In genomic region chr7:127511808-127512230, GRCm38 (mm10) we compare ENCODE assay signal across 8 mouse cellular contexts. TPM values are rescaled to one million over a fixed set of nuclear protein-coding genes. Genes with fewer than 3 reads are reported as not detected.
DNase-seq lines count a peak whose midpoint lies in the region; ATAC-seq and TF ChIP-seq lines count a peak whose summit lies in the region.

Srcap (plus strand) TSS chr7:127511983.

- peak within 1 kb of the TSS; percentile 83 for H3K4me3 ChIP-seq in embryonic facial prominence, embryonic 14.5 days (ENCODE audit: low read depth, low read length)
- H3K4me3 ChIP-seq in heart, adult 2 months, result peak within 1 kb of the TSS; percentile 93
- H3K4me3 ChIP-seq in limb, embryonic 14.5 days (replicated peaks; ENCODE audit: low read length), result peak within 1 kb of the TSS; percentile 78
- H3K4me3 ChIP-seq in midbrain, postnatal 0 days (ENCODE audit: low read depth, low read length), result peak within 1 kb of the TSS; percentile 75

- H3K4me1 ChIP-seq in embryonic facial prominence, embryonic 14.5 days (ENCODE audit: control insufficient read depth, insufficient read depth, low read length), result peaks cover 3% of the 10 kb centered on the region; the same call in 1 of the 2 replicates
- peaks cover 6% of the 10 kb centered on the region for H3K4me1 ChIP-seq in heart, adult 2 months (ENCODE audit: control insufficient read depth, insufficient read depth, low read length)
- 0 out of 2 replicates have a peak, but pooled peaks cover 5% of the 10 kb centered on the region for H3K4me1 ChIP-seq in limb, embryonic 14.5 days (ENCODE audit: control insufficient read depth, insufficient read depth, low read length)
- H3K4me1 ChIP-seq in midbrain, postnatal 0 days (ENCODE audit: insufficient read depth, low read length), result peaks cover 3% of the 10 kb centered on the region; the same call in 1 of the 2 replicates

- intact Hi-C loops in heart, adult 2 months (cut with DNase I), result loop anchor here (2.0 to 10.0 kb wide), 5 partner anchors 31 to 260 kb away; partner anchors contain the start of genes Ccdc189, Orai3 and Rnf40

- H3K27ac ChIP-seq in embryonic facial prominence, embryonic 14.5 days (replicated peaks; ENCODE audit: low read depth, low read length), result peak within 1 kb of the TSS; percentile 96
- peak within 1 kb of the TSS; percentile 98 for H3K27ac ChIP-seq in heart, adult 2 months
- peak within 1 kb of the TSS; percentile 99 for H3K27ac ChIP-seq in limb, embryonic 14.5 days (replicated peaks; ENCODE audit: low read depth, low read length)
- peak within 1 kb of the TSS; percentile 98 for H3K27ac ChIP-seq in midbrain, postnatal 0 days (ENCODE audit: low read depth, low read length)

- peak; percentile 79; the same call in 1 of the 2 replicates for TF ChIP-seq EP300 in heart, adult 2 months (IDR thresholded peaks at IDR 0.05; ENCODE audit: insufficient read depth, low read depth, low read length)

- no peaks in the 10 kb centered on the region for H3K27me3 ChIP-seq in embryonic facial prominence, embryonic 14.5 days (replicated peaks; ENCODE audit: control insufficient read depth, insufficient read depth, low read length)
- H3K27me3 ChIP-seq in heart, adult 2 months (ENCODE audit: control insufficient read depth, insufficient read depth, low read length), result no peaks in the 10 kb centered on the region
- no peaks in the 10 kb centered on the region for H3K27me3 ChIP-seq in limb, embryonic 14.5 days (ENCODE audit: control insufficient read depth, insufficient read depth, low read length)
- no peaks in the 10 kb centered on the region for H3K27me3 ChIP-seq in midbrain, postnatal 0 days (ENCODE audit: insufficient read depth, low read length)

- peaks cover 29% of the 10 kb centered on the region for H3K36me3 ChIP-seq in embryonic facial prominence, embryonic 14.5 days (ENCODE audit: control insufficient read depth, insufficient read depth, low read length)
- H3K36me3 ChIP-seq in heart, adult 2 months (ENCODE audit: control insufficient read depth, insufficient read depth, low read length), result peaks cover 19% of the 10 kb centered on the region
- peaks cover 25% of the 10 kb centered on the region for H3K36me3 ChIP-seq in limb, embryonic 14.5 days (ENCODE audit: control insufficient read depth, insufficient read depth, low read length)
- peaks cover 15% of the 10 kb centered on the region for H3K36me3 ChIP-seq in midbrain, postnatal 0 days (ENCODE audit: insufficient read depth, low read length)

- peak within 1 kb of the TSS; percentile 58 for H3K4me2 ChIP-seq in embryonic facial prominence, embryonic 14.5 days (ENCODE audit: low read depth, low read length)
- peak within 1 kb of the TSS; percentile 58 for H3K4me2 ChIP-seq in limb, embryonic 14.5 days (replicated peaks; ENCODE audit: low read depth, low read length, severe bottlenecking)
- peak within 1 kb of the TSS; percentile 60 for H3K4me2 ChIP-seq in midbrain, postnatal 0 days (ENCODE audit: low read depth, low read length, poor library complexity, severe bottlenecking)

- H3K9ac ChIP-seq in embryonic facial prominence, embryonic 14.5 days (ENCODE audit: low read depth, low read length), result peak within 1 kb of the TSS; percentile 91
- peak within 1 kb of the TSS; percentile 96 for H3K9ac ChIP-seq in heart, adult 2 months (ENCODE audit: low read depth, low read length)
- H3K9ac ChIP-seq in limb, embryonic 14.5 days (ENCODE audit: low read depth, low read length, severe bottlenecking), result peak within 1 kb of the TSS; percentile 95
- peak within 1 kb of the TSS; percentile 94 for H3K9ac ChIP-seq in midbrain, postnatal 0 days (replicated peaks; ENCODE audit: low read length, poor library complexity, severe bottlenecking)

- H3K79me2 ChIP-seq in heart, adult 2 months (replicated peaks; ENCODE audit: control insufficient read depth, insufficient read depth, low read length), result 0 out of 2 replicates have a peak, but pooled peaks cover 1% of the 10 kb centered on the region

- WGBS in embryonic facial prominence, embryonic 14.5 days, result under 1% methylated on average over 27 of the region's 37 CpGs
- WGBS in heart, adult 2 months, result under 1% methylated on average over 37 of the region's 37 CpGs
- 0% methylated on average over 36 of the region's 37 CpGs for WGBS in limb, embryonic 14.5 days
- WGBS in midbrain, postnatal 0 days, result 0% methylated on average over 37 of the region's 37 CpGs

- peak; percentile 89 for TF ChIP-seq POLR2A in heart, adult 2 months (IDR thresholded peaks at IDR 0.05; ENCODE audit: insufficient read depth, low read depth, low read length)
- TF ChIP-seq POLR2A in limb, embryonic 14.5 days (IDR thresholded peaks at IDR 0.05; ENCODE audit: borderline replicate concordance, extremely low read depth, insufficient read depth, insufficient read length), result peak; percentile 90; the same call in 1 of the 2 replicates

- peak; percentile 98 for ATAC-seq in embryonic facial prominence, embryonic 14.5 days (ENCODE audit: low read depth)
- peak; percentile 96 for ATAC-seq in limb, embryonic 14.5 days (ENCODE audit: low FRiP score, low read depth)
- ATAC-seq in midbrain, postnatal 0 days (ENCODE audit: low FRiP score), result peak; percentile 99

- DNase-seq in 3T3-L1 (ENCODE audit: low read depth, low spot score), result peak; percentile 95
- peak; percentile 96 to 97 for DNase-seq in adrenal gland, postnatal 36 days
- peak; percentile 99 for DNase-seq in embryonic facial prominence, embryonic 14.5 days (ENCODE audit: low spot score)
- peak; percentile 93 to 97 for DNase-seq in heart, adult 2 months
- DNase-seq in kidney, adult 9 months, result peak; percentile 98
- peak; percentile 97 for DNase-seq in limb, embryonic 14.5 days (ENCODE audit: low spot score)
- peak; percentile 98 for DNase-seq in midbrain, postnatal 0 days (ENCODE audit: low spot score)
- peak; percentile 96 to 98 for DNase-seq in spleen, postnatal 4 days (ENCODE audit: low spot score in 2 of 2)

- TF ChIP-seq CTCF in heart, adult 2 months (IDR thresholded peaks at IDR 0.05), result no peak
- no peak for TF ChIP-seq CTCF in midbrain, postnatal 0 days (IDR thresholded peaks at IDR 0.05)

- H3K9me3 ChIP-seq in embryonic facial prominence, embryonic 14.5 days (ENCODE audit: control insufficient read depth, low read length), result no peaks in the 10 kb centered on the region
- no peaks in the 10 kb centered on the region for H3K9me3 ChIP-seq in limb, embryonic 14.5 days (ENCODE audit: control insufficient read depth, low read length)
- no peaks in the 10 kb centered on the region for H3K9me3 ChIP-seq in midbrain, postnatal 0 days (ENCODE audit: low read length)

RNA-seq across cellular contexts. Expression of gene Srcap, which starts in this region (rescaled TPM):
- total RNA-seq in adrenal gland, postnatal 36 days (2021), result 10 to 100 TPM; 83.6 to 95.9 TPM
- polyA plus RNA-seq in embryonic facial prominence, embryonic 14.5 days (2014; fragmentation: Nextera tagmentation; extraction: Ambion mirVana), result 41.5 and 42.0 TPM in 2 replicates
- 10 to 100 TPM; 53.1 to 55.8 TPM for total RNA-seq in heart, adult 2 months (2021)
- polyA plus RNA-seq in heart, adult 2 months (2012; rRNA removed), result 15.3 and 16.7 TPM in 2 replicates
- polyA plus RNA-seq in limb, embryonic 14.5 days (2012; rRNA removed), result 21.4 and 37.2 TPM in 2 replicates
- polyA plus RNA-seq in limb, embryonic 14.5 days (2014; fragmentation: Nextera tagmentation; extraction: Ambion mirVana), result 44.1 and 54.8 TPM in 2 replicates
- 31.7 and 50.8 TPM in 2 replicates for total RNA-seq in midbrain, postnatal 0 days (2014; rRNA removed)
- 25.9 and 30.4 TPM in 2 replicates for polyA plus RNA-seq in midbrain, postnatal 0 days (2015; fragmentation: Nextera tagmentation; extraction: Ambion mirVana)

Comparison
In these comparisons a context has a peak if more than half of its experiments do, and no peak if none do; other contexts are left out.
1. Peak in every context shown above with its lines: DNase-seq, ATAC-seq, H3K4me3 ChIP-seq and H3K27ac ChIP-seq.